Mouse (Mus musculus): ENCODE results near the gene Fbn1. TPM values are rescaled to one million over a fixed set of nuclear protein-coding genes. Genes with fewer than 3 reads are reported as not detected.

The Fbn1 gene
- polyA plus RNA-seq, 1 experiment from 2014 or later: 16.8 TPM

- peaks cover 22% of the 10 kb centered on the region; the same call in 1 of the 2 replicates for H3K36me3 ChIP-seq
- H3K9me3 ChIP-seq: no peaks in the 10 kb centered on the region
- H3K4me3 ChIP-seq: no peak overlapping the region
- no peaks in the 10 kb centered on the region for H3K27me3 ChIP-seq (ENCODE audit: insufficient read depth, poor library complexity, severe bottlenecking)
- 68% methylated on average over 4 of the region's 4 CpGs for WGBS
- DNase-seq (ENCODE audit: low spot score): no peak
- peak overlapping the region; percentile 53; the same call in 1 of the 2 replicates for H3K27ac ChIP-seq
- peaks cover 40% of the 10 kb centered on the region for H3K4me1 ChIP-seq
These were observed 36.1 kb downstream of the Fbn1 start for GRCm38 (mm10) chr2:125471721-125472120.

GRCm38 (mm10) chr2:125470553-125471295 is 37.1 kb downstream of the Fbn1 start:
- H3K4me3 ChIP-seq: no peak overlapping the region
- peaks cover 32% of the 10 kb centered on the region for H3K4me1 ChIP-seq
- peaks cover 31% of the 10 kb centered on the region for H3K36me3 ChIP-seq
- H3K9me3 ChIP-seq: no peaks in the 10 kb centered on the region
- no peak for DNase-seq (ENCODE audit: low spot score)
- WGBS: 57% methylated on average over 8 of the region's 8 CpGs
- no peaks in the 10 kb centered on the region for H3K27me3 ChIP-seq (ENCODE audit: insufficient read depth, poor library complexity, severe bottlenecking)
- H3K27ac ChIP-seq: peak overlapping the region; percentile 59

- Histone ChIP-seq H3K4me3 (no peak overlapping the region), H3K9me3 (no peaks in the 10 kb centered on the region), H3K27ac (no peak overlapping the region), H3K27me3 (ENCODE audit: insufficient read depth, poor library complexity, severe bottlenecking) (no peaks in the 10 kb centered on the region), H3K4me1 (0 out of 2 replicates have a peak, but pooled peaks cover 4% of the 10 kb centered on the region), H3K36me3 (peaks cover 33% of the 10 kb centered on the region)
- WGBS: 67% methylated on average over 6 of the region's 6 CpGs
- no peak for DNase-seq (ENCODE audit: low spot score)
These were observed 43.8 kb downstream of the Fbn1 start for GRCm38 (mm10) chr2:125464036-125464435.

- WGBS: 74% methylated on average over 3 of the region's 3 CpGs
- Histone ChIP-seq H3K4me3 (no peak overlapping the region), H3K27ac (no peak overlapping the region), H3K4me1 (peaks cover 11% of the 10 kb centered on the region; the same call in 1 of the 2 replicates), H3K27me3 (ENCODE audit: insufficient read depth, poor library complexity, severe bottlenecking) (no peaks in the 10 kb centered on the region), H3K36me3 (peaks cover 7% of the 10 kb centered on the region; the same call in 1 of the 2 replicates), H3K9me3 (no peaks in the 10 kb centered on the region)
- DNase-seq (ENCODE audit: low spot score): no peak
These were observed 48.7 kb downstream of the Fbn1 start for GRCm38 (mm10) chr2:125459087-125459486.

- peaks cover 19% of the 10 kb centered on the region; the same call in 1 of the 2 replicates for H3K4me1 ChIP-seq
- 80% methylated on average over 15 of the region's 15 CpGs for whole genome bisulfite sequencing
- peaks cover 7% of the 10 kb centered on the region; the same call in 1 of the 2 replicates for H3K36me3 ChIP-seq
- DNase-seq (ENCODE audit: low spot score): no peak
- no peaks in the 10 kb centered on the region for H3K9me3 ChIP-seq
- H3K27ac ChIP-seq: no peak overlapping the region
- no peak overlapping the region for H3K4me3 ChIP-seq
- H3K27me3 ChIP-seq (ENCODE audit: insufficient read depth, poor library complexity, severe bottlenecking): no peaks in the 10 kb centered on the region
These were observed 51.6 kb downstream of the Fbn1 start for GRCm38 (mm10) chr2:125456059-125456789.

GRCm38 (mm10) chr2:125454781-125455180 is 53.0 kb downstream of the Fbn1 start:
- DNase-seq (ENCODE audit: low spot score): no peak
- H3K27me3 ChIP-seq (ENCODE audit: insufficient read depth, poor library complexity, severe bottlenecking): no peaks in the 10 kb centered on the region
- H3K9me3 ChIP-seq: no peaks in the 10 kb centered on the region
- peaks cover 4% of the 10 kb centered on the region; the same call in 1 of the 2 replicates for H3K36me3 ChIP-seq
- 88% methylated on average over 5 of the region's 5 CpGs for WGBS
- H3K4me1 ChIP-seq: peaks cover 19% of the 10 kb centered on the region; the same call in 1 of the 2 replicates
- no peak overlapping the region for H3K27ac ChIP-seq
- H3K4me3 ChIP-seq: no peak overlapping the region

GRCm38 (mm10) chr2:125452369-125453097 is 55.3 kb downstream of the Fbn1 start:
- Histone ChIP-seq H3K4me1 (peaks cover 11% of the 10 kb centered on the region; the same call in 1 of the 2 replicates), H3K27ac (peak overlapping the region; percentile 16; the same call in 1 of the 2 replicates), H3K27me3 (ENCODE audit: insufficient read depth, poor library complexity, severe bottlenecking) (no peaks in the 10 kb centered on the region), H3K4me3 (no peak overlapping the region), H3K9me3 (no peaks in the 10 kb centered on the region), H3K36me3 (peaks cover 4% of the 10 kb centered on the region; the same call in 1 of the 2 replicates)
- WGBS: 45% methylated on average over 6 of the region's 6 CpGs
- DNase-seq (ENCODE audit: low spot score): no peak

- DNase-seq (ENCODE audit: low spot score): no peak
- no peaks in the 10 kb centered on the region for H3K36me3 ChIP-seq
- H3K4me3 ChIP-seq: no peak overlapping the region
- H3K27me3 ChIP-seq (ENCODE audit: insufficient read depth, poor library complexity, severe bottlenecking): no peaks in the 10 kb centered on the region
- 0 out of 2 replicates have a peak, but pooled peaks cover 11% of the 10 kb centered on the region for H3K4me1 ChIP-seq
- no peaks in the 10 kb centered on the region for H3K9me3 ChIP-seq
- H3K27ac ChIP-seq: no peak overlapping the region
- WGBS: 73% methylated on average over 8 of the region's 8 CpGs
These were observed 58.4 kb downstream of the Fbn1 start for GRCm38 (mm10) chr2:125449361-125449760.

GRCm38 (mm10) chr2:125448881-125449280 is 58.9 kb downstream of the Fbn1 start:
- no peak overlapping the region for H3K4me3 ChIP-seq
- H3K4me1 ChIP-seq: 0 out of 2 replicates have a peak, but pooled peaks cover 11% of the 10 kb centered on the region
- H3K36me3 ChIP-seq: no peaks in the 10 kb centered on the region
- no peak for DNase-seq (ENCODE audit: low spot score)
- 84% methylated on average over 6 of the region's 6 CpGs for WGBS
- H3K27me3 ChIP-seq (ENCODE audit: insufficient read depth, poor library complexity, severe bottlenecking): no peaks in the 10 kb centered on the region
- no peaks in the 10 kb centered on the region for H3K9me3 ChIP-seq
- H3K27ac ChIP-seq: no peak overlapping the region

- Histone ChIP-seq H3K9me3 (no peaks in the 10 kb centered on the region), H3K36me3 (no peaks in the 10 kb centered on the region), H3K27me3 (ENCODE audit: insufficient read depth, poor library complexity, severe bottlenecking) (no peaks in the 10 kb centered on the region), H3K4me3 (no peak overlapping the region), H3K27ac (no peak overlapping the region), H3K4me1 (0 out of 2 replicates have a peak, but pooled peaks cover 5% of the 10 kb centered on the region)
- WGBS: 87% methylated on average over 9 of the region's 9 CpGs
- no peak for DNase-seq (ENCODE audit: low spot score)
These were observed 60.4 kb downstream of the Fbn1 start for GRCm38 (mm10) chr2:125447274-125447898.

- Histone ChIP-seq H3K36me3 (no peaks in the 10 kb centered on the region), H3K9me3 (no peaks in the 10 kb centered on the region), H3K4me1 (peaks cover 8% of the 10 kb centered on the region), H3K4me3 (no peak overlapping the region), H3K27me3 (ENCODE audit: insufficient read depth, poor library complexity, severe bottlenecking) (no peaks in the 10 kb centered on the region), H3K27ac (no peak overlapping the region)
- no peak for DNase-seq (ENCODE audit: low spot score)
- WGBS: 76% methylated on average over 8 of the region's 8 CpGs
These were observed 69.4 kb downstream of the Fbn1 start for GRCm38 (mm10) chr2:125438381-125438780.

GRCm38 (mm10) chr2:125436240-125436639 is 71.6 kb downstream of the Fbn1 start:
- no peaks in the 10 kb centered on the region for H3K27me3 ChIP-seq (ENCODE audit: insufficient read depth, poor library complexity, severe bottlenecking)
- 78% methylated on average over 7 of the region's 7 CpGs for WGBS
- no peak overlapping the region for H3K27ac ChIP-seq
- H3K4me3 ChIP-seq: no peak overlapping the region
- no peaks in the 10 kb centered on the region for H3K9me3 ChIP-seq
- no peak for DNase-seq (ENCODE audit: low spot score)
- H3K4me1 ChIP-seq: peaks cover 13% of the 10 kb centered on the region
- H3K36me3 ChIP-seq: no peaks in the 10 kb centered on the region
